Mouse (Mus musculus) olfactory bulb, adult 2 months (tissue): ENCODE measurements at regions not wholly inside any gene's neighbourhood (a gene's known extent, or its start where the extent isn't known, plus 50 kb on each side); places are given as distances from the start of the nearest gene placed in this dataset.

ENCODE experiments used
- CTCF ChIP-seq: fragments of 200-500 bp; IDR thresholded peaks from 2 replicates; pipeline ENCODE4 v1.5.1; 2012; ENCODE audit warnings: low read depth, mild to moderate bottlenecking, low read length, moderate library complexity; ENCODE audit not compliant: insufficient read depth
- POLR2A ChIP-seq: fragments of 200-500 bp; IDR thresholded peaks from 2 replicates; pipeline ENCODE4 v1.6.1; 2012; ENCODE audit warnings: mild to moderate bottlenecking, low read depth, low read length, moderate library complexity; ENCODE audit not compliant: insufficient read depth

- no peak for TF ChIP-seq CTCF
- TF ChIP-seq POLR2A: no peak
Observed at GRCm38 (mm10) chr4:97344335-97344734, 161.4 kb upstream of the Gm10192 start.
